Mouse (Mus musculus) cerebellum, adult 18-20 months (tissue): ENCODE results near the gene Hist1h1b.

Experiments
- DNase-seq, 2 experiments: peaks; one replicate each; pipeline ENCODE4 v3.0.0; 2021

Hist1h1b gene

GRCm38 (mm10) chr13:21781639-21782038, 1.2 kb upstream of the Hist1h1b start:
- no peak for DNase-seq

DNA sequence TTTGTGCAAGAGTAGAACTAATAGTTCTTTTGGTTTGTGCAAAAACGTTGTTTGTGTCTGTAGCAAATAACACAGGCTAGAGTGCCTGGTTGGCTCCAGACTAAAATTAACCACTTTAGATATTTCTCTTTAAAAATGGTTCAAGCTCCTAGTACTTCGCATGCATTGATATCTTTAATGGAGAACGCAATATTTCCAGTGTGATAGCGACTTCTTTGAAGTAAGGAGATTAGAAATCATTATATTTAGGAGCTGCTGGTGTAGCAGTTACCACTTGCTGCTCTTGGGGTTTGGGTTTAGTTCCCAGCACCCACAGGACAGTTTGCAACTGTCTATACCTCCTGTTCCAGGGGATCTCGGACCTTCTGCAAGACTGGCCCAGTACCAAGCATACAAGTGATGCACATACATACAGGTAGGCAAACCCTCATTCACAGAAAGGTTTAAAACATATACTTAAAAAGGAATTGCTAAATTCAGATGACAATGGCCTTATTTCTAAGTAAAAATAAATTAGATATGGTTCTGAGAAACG, 663 bp upstream of the Hist1h1b start:
- DNase-seq = no peak

DNA sequence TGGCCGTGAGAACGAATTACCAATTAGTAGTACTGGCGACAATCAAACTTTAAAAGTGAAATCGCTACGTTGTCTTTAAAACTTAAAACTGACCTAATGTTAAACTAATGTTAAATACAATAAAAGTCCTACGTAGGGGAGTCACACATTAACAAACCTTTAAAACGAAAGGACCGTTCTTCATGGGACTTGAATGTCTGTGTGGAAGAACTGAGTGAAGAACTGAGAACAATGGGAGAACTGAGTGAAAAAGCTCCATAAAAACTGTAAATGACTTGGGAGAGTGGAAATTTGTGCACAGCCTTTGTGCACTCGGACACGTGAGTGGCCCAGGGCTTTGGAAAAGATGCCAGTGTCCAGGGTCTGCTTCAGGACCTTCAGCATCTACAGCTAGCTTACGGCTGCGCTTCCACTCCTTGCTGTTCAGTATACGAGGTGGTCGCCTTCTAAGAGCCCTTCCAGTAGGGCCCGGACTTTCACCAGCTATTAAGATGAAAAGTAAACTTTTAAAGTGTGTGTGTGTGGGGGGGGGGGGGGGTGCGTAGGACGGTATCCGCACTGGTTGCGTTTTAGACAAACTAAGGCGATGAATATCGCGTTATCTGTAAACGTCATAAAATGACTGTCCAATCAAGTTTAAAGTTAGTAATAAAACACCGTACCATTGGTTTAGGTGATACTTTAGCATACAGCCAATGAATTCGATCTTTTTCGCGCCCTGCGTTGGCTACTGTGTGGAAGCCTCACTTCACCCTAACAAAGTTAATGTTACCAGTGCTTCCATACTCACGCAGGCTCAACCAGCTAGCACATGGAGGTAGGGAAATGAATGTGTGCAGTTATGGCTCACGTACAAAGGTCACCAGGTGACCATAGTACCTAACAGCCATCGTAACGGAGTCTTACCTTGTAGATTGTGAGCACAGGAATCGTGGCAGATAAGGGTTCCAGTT, 1.3 kb downstream of the Hist1h1b start:
- peak; percentile 63 to 65 for DNase-seq

DNA sequence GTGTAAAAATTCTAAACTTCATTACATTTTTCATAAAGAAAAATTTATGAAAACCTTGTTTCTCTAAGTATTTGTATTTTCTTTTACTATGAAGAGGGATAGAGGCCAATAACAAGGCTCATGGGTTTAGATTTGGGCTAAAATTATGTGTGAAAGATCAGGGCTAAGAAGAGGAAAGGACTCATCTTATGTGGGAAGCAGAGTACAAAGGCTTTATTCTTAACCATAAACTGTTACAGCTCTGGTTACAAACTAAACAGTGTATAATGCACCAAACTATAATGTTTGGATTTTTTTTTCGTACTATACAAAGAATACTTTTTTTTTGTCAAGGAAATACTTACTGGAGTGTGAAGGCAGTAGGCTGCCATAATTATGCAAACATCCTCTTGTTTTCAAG, 24.7 kb downstream of the Hist1h1b start:
- DNase-seq = no peak

DNA sequence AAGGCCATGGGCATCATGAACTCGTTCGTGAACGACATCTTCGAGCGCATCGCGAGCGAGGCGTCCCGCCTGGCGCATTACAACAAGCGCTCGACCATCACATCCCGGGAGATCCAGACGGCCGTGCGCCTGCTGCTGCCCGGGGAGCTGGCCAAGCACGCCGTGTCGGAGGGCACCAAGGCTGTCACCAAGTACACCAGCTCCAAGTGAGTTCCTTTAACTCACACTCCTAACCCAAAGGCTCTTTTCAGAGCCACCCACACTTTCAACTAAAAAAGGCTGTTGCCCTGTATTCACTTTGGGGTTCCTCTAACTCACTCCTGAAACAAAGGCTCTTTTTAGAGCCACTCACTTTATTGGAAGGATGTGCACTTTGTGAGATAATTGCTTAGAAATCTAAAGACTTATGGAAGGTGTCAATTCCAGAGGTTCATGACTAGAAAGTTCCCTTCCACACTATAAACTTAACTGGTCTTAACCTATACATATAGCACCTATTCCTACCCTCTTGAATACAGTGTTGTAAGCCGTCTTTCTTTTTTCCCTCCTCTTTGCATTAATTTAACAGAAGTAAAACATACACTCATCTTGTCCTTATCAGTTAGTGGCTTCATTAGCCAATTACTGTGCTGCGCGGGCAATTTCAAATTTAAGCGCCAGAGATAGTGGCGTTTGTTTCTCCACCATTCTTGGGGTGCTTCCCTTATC, 26.0 kb downstream of the Hist1h1b start:
- DNase-seq = peak in 1 of 2 experiments; percentile 15

DNA sequence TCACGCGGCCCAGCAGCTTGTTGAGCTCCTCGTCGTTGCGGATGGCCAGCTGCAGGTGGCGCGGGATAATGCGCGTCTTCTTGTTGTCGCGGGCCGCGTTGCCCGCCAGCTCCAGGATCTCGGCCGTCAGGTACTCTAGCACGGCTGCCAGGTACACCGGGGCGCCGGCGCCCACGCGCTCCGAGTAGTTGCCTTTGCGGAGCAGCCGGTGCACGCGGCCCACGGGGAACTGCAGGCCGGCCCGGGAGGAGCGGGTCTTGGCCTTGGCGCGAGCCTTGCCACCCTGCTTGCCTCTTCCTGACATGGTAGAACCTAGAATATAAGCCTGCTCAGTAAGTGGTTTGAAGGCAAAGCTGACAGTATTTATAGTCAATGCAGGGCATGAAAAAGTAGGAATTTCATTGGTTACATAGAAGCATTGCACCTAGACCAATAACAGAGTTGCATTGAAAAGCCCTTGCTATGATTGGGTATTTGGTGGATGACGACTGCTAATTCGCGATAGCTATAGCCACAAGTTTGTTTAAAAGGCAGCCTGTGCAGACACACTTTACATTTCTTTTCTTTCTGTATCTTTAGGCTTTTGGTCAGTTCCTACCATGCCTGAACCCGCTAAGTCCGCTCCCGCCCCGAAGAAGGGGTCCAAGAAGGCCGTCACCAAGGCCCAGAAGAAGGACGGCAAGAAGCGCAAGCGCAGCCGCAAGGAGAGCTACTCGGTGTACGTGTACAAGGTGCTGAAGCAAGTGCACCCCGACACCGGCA, 26.7 kb downstream of the Hist1h1b start, which contains the start of the genes Hist1h2ak and Hist1h2bn:
Gene Hist1h2ak (minus strand): TSS at position 304 of the 762 bp plus-strand sequence.
Gene Hist1h2bn (plus strand): TSS at position 600 of the 762 bp plus-strand sequence.
- peak; percentile 72 to 76 for DNase-seq

GRCm38 (mm10) chr13:21753051-21753523, 27.3 kb downstream of the Hist1h1b start:
- DNase-seq = no peak

GRCm38 (mm10) chr13:21752356-21752755, 28.1 kb downstream of the Hist1h1b start:
- no peak for DNase-seq

- no peak for DNase-seq
Measured at GRCm38 (mm10) chr13:21751827-21752226, 28.6 kb downstream of the Hist1h1b start.

- no peak for DNase-seq
Measured at GRCm38 (mm10) chr13:21751417-21751816, 29.0 kb downstream of the Hist1h1b start.

- DNase-seq = peak; percentile 92 to 94
Measured at GRCm38 (mm10) chr13:21750159-21751017, 30.0 kb downstream of the Hist1h1b start, which contains the start of gene Hist1h4k. Gene Hist1h4k, minus strand, starts transcription at chr13:21750505.

GRCm38 (mm10) chr13:21749387-21750158, 30.9 kb downstream of the Hist1h1b start:
- no peak for DNase-seq

GRCm38 (mm10) chr13:21745006-21745405, 35.4 kb downstream of the Hist1h1b start:
- DNase-seq = no peak

GRCm38 (mm10) chr13:21734906-21735767, 45.3 kb downstream of the Hist1h1b start, which contains the start of gene Hist1h4j:
Gene Hist1h4j, plus strand, starts transcription at chr13:21735064.
- peak; percentile 74 to 78 for DNase-seq

- peak; percentile 81 to 82 for DNase-seq
Measured at GRCm38 (mm10) chr13:21734010-21734905, 46.2 kb downstream of the Hist1h1b start.

- DNase-seq = no peak
Measured at GRCm38 (mm10) chr13:21733466-21733865, 47.0 kb downstream of the Hist1h1b start.
